Mouse (Mus musculus): Measurements from ENCODE around the gene Kat2a. TPM values are rescaled to one million over a fixed set of nuclear protein-coding genes. Genes with fewer than 3 reads are reported as not detected.

The Kat2a gene
- polyA plus RNA-seq, 1 experiment from 2014 or later: 50.6 TPM

DNA sequence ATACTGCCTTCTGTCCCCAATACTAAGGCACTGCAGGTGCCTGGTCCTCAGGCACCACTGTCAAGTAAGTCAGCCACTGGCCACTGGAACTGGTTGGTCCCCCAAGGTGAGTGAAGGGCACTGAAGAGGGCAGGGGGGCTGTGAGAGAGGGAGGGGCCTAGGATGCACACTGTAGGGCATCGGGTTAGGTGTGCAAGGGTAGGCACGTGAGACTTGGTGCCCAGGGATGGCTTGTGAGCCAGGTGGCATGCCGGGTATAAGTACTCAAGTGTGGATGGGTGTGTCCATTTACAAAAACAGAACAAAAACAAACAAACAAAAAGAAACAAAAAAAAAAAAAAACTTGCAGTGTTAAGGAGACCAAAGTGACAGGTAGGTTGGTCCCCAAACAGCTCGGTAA, 23.8 kb downstream of the Kat2a start:
- peaks cover 22% of the 10 kb centered on the region; the same call in 1 of the 2 replicates for H3K27me3 ChIP-seq (replicated peaks; ENCODE audit: control insufficient read depth, insufficient read depth, low read length)
- no peaks in the 10 kb centered on the region for H3K36me3 ChIP-seq (ENCODE audit: control insufficient read depth, insufficient read depth, low read length)
- ATAC-seq (ENCODE audit: low read depth) (no peak), DNase-seq (ENCODE audit: low spot score) (no peak)
- no peak overlapping the region for H3K27ac ChIP-seq (replicated peaks; ENCODE audit: low read depth, low read length)
- H3K4me3 ChIP-seq (ENCODE audit: low read depth, low read length): no peak overlapping the region
- H3K9me3 ChIP-seq (ENCODE audit: control insufficient read depth, low read length): no peaks in the 10 kb centered on the region
- no peak overlapping the region for H3K4me2 ChIP-seq (ENCODE audit: low read depth, low read length)
- 61% methylated on average over 4 of the region's 4 CpGs for WGBS
- no peak overlapping the region for H3K9ac ChIP-seq (ENCODE audit: low read depth, low read length)
- H3K4me1 ChIP-seq (ENCODE audit: control insufficient read depth, insufficient read depth, low read length): 0 out of 2 replicates have a peak, but pooled peaks cover 4% of the 10 kb centered on the region

DNA sequence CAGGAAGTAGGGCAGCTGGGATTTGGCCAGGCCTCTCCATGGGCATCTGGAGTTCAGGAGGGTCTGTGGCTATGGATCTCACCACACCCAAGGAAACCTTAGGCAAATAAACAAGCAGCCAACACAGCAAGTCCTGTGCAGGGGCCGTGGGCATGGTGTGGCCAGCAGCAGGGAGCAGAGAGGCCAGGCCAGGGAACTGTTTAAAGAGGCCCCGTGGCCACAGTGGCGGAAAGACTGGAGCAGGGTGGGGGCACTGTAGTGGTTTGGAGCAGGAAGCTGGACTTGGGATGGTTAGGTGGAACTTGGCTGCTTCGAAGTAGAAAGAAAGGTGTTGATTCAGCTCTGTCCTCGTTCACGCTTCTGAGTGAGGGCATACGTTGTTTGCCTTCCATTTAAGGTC, 25.0 kb downstream of the Kat2a start:
- WGBS: 69% methylated on average over 7 of the region's 7 CpGs
- H3K36me3 ChIP-seq (ENCODE audit: control insufficient read depth, insufficient read depth, low read length): no peaks in the 10 kb centered on the region
- no peak overlapping the region for H3K4me2 ChIP-seq (ENCODE audit: low read depth, low read length)
- H3K9ac ChIP-seq (ENCODE audit: low read depth, low read length): no peak overlapping the region
- peaks cover 15% of the 10 kb centered on the region; the same call in 1 of the 2 replicates for H3K27me3 ChIP-seq (replicated peaks; ENCODE audit: control insufficient read depth, insufficient read depth, low read length)
- H3K4me3 ChIP-seq (ENCODE audit: low read depth, low read length): no peak overlapping the region
- H3K9me3 ChIP-seq (ENCODE audit: control insufficient read depth, low read length): no peaks in the 10 kb centered on the region
- no peak overlapping the region for H3K27ac ChIP-seq (replicated peaks; ENCODE audit: low read depth, low read length)
- no peak for DNase-seq (ENCODE audit: low spot score)
- ATAC-seq (ENCODE audit: low read depth): peak; percentile 15; the same call in 1 of the 2 replicates
- no peaks in the 10 kb centered on the region for H3K4me1 ChIP-seq (ENCODE audit: control insufficient read depth, insufficient read depth, low read length)

DNA sequence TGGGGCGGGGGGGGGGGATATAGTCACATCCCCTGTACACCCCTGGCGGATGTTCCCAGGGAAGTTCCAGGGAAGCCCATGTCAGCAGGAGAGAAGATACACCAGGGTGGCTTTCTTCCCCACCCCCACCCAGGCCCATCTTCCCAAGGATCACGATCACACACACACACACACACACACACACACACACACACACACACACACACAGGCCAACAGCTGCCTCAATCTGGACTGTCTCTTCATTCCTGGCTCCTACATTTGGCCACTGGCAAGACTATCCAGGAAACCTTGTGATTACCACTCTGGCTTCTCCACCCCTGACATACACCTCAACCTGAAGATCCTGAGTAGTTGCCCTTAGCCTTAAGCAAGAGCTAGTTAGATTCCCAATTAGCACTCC, 26.9 kb downstream of the Kat2a start:
- no peaks in the 10 kb centered on the region for H3K27me3 ChIP-seq (replicated peaks; ENCODE audit: control insufficient read depth, insufficient read depth, low read length)
- H3K9ac ChIP-seq (ENCODE audit: low read depth, low read length): no peak overlapping the region
- H3K4me2 ChIP-seq (ENCODE audit: low read depth, low read length): no peak overlapping the region
- no peaks in the 10 kb centered on the region for H3K36me3 ChIP-seq (ENCODE audit: control insufficient read depth, insufficient read depth, low read length)
- DNase-seq (ENCODE audit: low spot score) (no peak), ATAC-seq (ENCODE audit: low read depth) (no peak)
- WGBS: 68% methylated on average over 2 of the region's 3 CpGs
- no peaks in the 10 kb centered on the region for H3K9me3 ChIP-seq (ENCODE audit: control insufficient read depth, low read length)
- H3K27ac ChIP-seq (replicated peaks; ENCODE audit: low read depth, low read length): no peak overlapping the region
- no peaks in the 10 kb centered on the region for H3K4me1 ChIP-seq (ENCODE audit: control insufficient read depth, insufficient read depth, low read length)
- no peak overlapping the region for H3K4me3 ChIP-seq (ENCODE audit: low read depth, low read length)

DNA sequence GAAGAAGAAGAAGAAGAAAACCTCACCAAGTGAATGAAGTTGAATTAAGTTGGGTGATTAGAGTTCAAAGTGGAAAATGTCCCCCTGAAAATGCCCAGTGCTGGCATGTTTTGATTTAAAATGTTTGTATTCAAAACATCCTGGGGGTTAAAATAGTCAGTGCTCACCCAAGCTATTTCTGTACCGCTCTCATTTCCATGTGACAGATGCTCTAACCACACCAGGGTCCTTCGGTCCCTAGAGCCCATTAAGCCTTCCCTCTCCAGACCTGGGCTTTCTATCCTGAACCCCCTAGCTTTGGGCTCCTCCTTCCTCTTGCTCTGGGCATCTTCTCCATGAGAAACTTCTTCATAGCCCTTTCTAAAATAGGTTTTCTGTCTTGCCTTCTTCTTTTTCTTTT, 28.2 kb downstream of the Kat2a start:
- 64% methylated on average over 2 of the region's 2 CpGs for WGBS
- Histone ChIP-seq H3K36me3 (ENCODE audit: control insufficient read depth, insufficient read depth, low read length) (no peaks in the 10 kb centered on the region), H3K4me1 (ENCODE audit: control insufficient read depth, insufficient read depth, low read length) (no peaks in the 10 kb centered on the region), H3K27ac (replicated peaks; ENCODE audit: low read depth, low read length) (no peak overlapping the region), H3K9ac (ENCODE audit: low read depth, low read length) (no peak overlapping the region), H3K4me2 (ENCODE audit: low read depth, low read length) (no peak overlapping the region), H3K4me3 (ENCODE audit: low read depth, low read length) (no peak overlapping the region), H3K27me3 (replicated peaks; ENCODE audit: control insufficient read depth, insufficient read depth, low read length) (no peaks in the 10 kb centered on the region), H3K9me3 (ENCODE audit: control insufficient read depth, low read length) (no peaks in the 10 kb centered on the region)
- DNase-seq (ENCODE audit: low spot score) (no peak), ATAC-seq (ENCODE audit: low read depth) (no peak)

DNA sequence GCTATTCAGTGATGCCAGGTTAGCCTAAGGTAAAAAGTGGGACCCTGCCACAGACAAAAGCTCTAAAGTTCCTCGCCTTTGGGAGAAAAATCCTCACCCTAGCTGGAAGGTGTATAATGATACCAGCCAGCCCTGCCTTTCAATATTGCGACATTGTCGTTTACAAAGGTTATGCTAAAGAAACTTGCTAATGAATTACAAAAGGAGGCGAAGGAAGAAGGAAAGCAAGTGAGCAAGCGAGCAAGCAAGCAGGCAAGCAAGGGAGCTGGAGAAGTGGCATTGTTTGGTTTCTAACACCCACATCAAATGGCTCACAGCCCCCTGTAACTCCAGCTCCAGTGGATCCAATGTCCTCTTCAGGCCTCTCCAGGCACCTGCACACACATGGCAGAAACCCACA, 29.7 kb downstream of the Kat2a start:
- WGBS: 75% methylated on average over 5 of the region's 5 CpGs
- Histone ChIP-seq H3K27me3 (replicated peaks; ENCODE audit: control insufficient read depth, insufficient read depth, low read length) (no peaks in the 10 kb centered on the region), H3K9me3 (ENCODE audit: control insufficient read depth, low read length) (no peaks in the 10 kb centered on the region), H3K4me3 (ENCODE audit: low read depth, low read length) (no peak overlapping the region), H3K36me3 (ENCODE audit: control insufficient read depth, insufficient read depth, low read length) (no peaks in the 10 kb centered on the region), H3K9ac (ENCODE audit: low read depth, low read length) (no peak overlapping the region), H3K27ac (replicated peaks; ENCODE audit: low read depth, low read length) (no peak overlapping the region), H3K4me1 (ENCODE audit: control insufficient read depth, insufficient read depth, low read length) (no peaks in the 10 kb centered on the region), H3K4me2 (ENCODE audit: low read depth, low read length) (no peak overlapping the region)
- ATAC-seq (ENCODE audit: low read depth) (no peak), DNase-seq (ENCODE audit: low spot score) (no peak)

DNA sequence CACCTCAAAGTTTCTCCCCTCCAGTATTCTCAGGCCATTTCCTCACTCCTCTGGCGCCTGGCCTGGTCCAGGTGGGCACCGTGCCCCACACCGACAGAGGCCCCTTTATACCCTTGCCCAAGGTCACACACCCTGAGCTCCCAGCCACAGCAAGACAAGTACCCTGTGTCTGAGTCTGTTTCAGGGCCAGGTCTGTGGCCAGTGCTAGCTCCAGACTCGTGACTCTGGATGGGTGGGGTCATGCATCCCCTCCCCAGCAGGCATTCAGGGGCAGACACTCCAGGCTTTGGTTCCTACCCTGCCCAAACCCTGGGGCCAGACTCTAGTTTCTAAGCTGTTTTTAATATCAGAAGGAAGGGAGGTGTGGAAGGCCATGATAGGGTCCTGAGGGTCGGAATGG, 30.4 kb downstream of the Kat2a start:
- Histone ChIP-seq H3K9me3 (ENCODE audit: control insufficient read depth, low read length) (no peaks in the 10 kb centered on the region), H3K4me3 (ENCODE audit: low read depth, low read length) (no peak overlapping the region), H3K4me2 (ENCODE audit: low read depth, low read length) (no peak overlapping the region), H3K4me1 (ENCODE audit: control insufficient read depth, insufficient read depth, low read length) (no peaks in the 10 kb centered on the region), H3K36me3 (ENCODE audit: control insufficient read depth, insufficient read depth, low read length) (no peaks in the 10 kb centered on the region), H3K27me3 (replicated peaks; ENCODE audit: control insufficient read depth, insufficient read depth, low read length) (no peaks in the 10 kb centered on the region), H3K9ac (ENCODE audit: low read depth, low read length) (no peak overlapping the region), H3K27ac (replicated peaks; ENCODE audit: low read depth, low read length) (no peak overlapping the region)
- ATAC-seq (ENCODE audit: low read depth): no peak
- WGBS: 87% methylated on average over 5 of the region's 5 CpGs
- DNase-seq (ENCODE audit: low spot score): no peak

DNA sequence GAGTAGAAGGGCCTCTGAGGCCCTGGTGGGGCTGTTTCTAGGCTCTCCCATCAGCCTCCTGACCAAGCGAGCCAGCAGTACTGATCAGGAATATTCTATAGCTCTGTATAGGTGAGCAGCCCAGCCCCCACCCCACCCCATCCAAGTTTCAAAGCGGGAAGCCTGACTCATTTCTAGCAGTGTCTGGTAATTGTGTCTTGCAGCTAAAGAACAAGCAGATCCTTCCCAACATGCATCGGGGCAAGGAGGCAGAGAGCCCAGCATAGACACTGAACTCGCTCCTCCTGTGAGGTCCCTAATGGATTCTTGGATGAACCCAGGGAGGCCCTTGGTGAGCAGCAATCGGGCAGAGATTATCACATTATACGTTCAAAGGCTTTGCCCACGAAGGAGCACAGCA, 34.5 kb downstream of the Kat2a start:
- Histone ChIP-seq H3K4me3 (ENCODE audit: low read depth, low read length) (no peak overlapping the region), H3K4me2 (ENCODE audit: low read depth, low read length) (no peak overlapping the region), H3K9me3 (ENCODE audit: control insufficient read depth, low read length) (no peaks in the 10 kb centered on the region), H3K4me1 (ENCODE audit: control insufficient read depth, insufficient read depth, low read length) (0 out of 2 replicates have a peak, but pooled peaks cover 4% of the 10 kb centered on the region), H3K9ac (ENCODE audit: low read depth, low read length) (no peak overlapping the region), H3K36me3 (ENCODE audit: control insufficient read depth, insufficient read depth, low read length) (no peaks in the 10 kb centered on the region), H3K27me3 (replicated peaks; ENCODE audit: control insufficient read depth, insufficient read depth, low read length) (no peaks in the 10 kb centered on the region), H3K27ac (replicated peaks; ENCODE audit: low read depth, low read length) (no peak overlapping the region)
- 47% methylated on average over 7 of the region's 7 CpGs for WGBS
- DNase-seq (ENCODE audit: low spot score) (no peak), ATAC-seq (ENCODE audit: low read depth) (no peak; the same call in 1 of the 2 replicates)

DNA sequence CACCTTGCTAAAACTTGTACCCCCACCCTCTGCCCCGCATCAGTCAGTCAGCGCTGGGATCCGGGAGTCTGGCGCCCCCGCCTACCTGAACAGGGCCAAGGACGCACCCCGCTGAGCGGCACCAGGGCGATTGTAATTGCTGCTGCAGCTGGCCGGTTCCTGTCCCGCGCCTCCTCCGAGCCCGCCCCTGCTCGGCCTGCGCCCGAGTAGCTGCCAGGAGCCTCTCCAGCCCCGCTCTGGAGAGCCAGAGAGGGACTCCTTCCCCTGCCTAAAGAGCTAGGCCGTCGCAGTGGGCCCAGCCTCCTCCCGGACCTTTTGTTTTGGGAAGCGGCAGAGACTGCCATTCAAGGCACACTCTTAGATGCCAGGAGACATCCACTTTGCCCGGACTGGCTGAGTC, 39.1 kb downstream of the Kat2a start:
- peak; percentile 48 for DNase-seq (ENCODE audit: low spot score)
- H3K4me3 ChIP-seq (ENCODE audit: low read depth, low read length): peak overlapping the region; percentile 19

DNA sequence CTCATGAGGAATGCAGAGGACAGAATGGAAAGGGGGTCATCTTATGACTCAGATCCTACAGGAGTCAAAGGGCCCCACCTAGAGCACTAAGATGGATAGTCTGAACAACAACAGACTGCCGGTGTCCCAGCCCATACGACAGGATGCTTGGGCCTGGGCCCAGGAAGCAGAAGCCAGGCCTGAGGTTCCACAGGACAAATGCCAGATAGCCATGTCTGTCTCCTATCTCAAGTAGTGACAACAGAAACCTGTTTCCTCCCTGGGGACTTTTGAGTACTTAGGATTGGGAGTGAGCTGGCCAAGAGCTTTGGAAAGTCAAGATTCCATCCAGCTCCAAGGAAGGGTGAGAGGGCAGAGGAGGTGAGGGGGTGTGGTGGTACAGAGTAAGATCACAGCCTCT, 40.3 kb downstream of the Kat2a start:
- no peak overlapping the region for H3K4me2 ChIP-seq (ENCODE audit: low read depth, low read length)
- H3K27ac ChIP-seq (replicated peaks; ENCODE audit: low read depth, low read length): no peak overlapping the region
- no peak overlapping the region for H3K4me3 ChIP-seq (ENCODE audit: low read depth, low read length)
- H3K9ac ChIP-seq (ENCODE audit: low read depth, low read length): no peak overlapping the region
- ATAC-seq (ENCODE audit: low read depth) (no peak), DNase-seq (ENCODE audit: low spot score) (no peak)
- WGBS: 93% methylated on average over 2 of the region's 2 CpGs
- H3K9me3 ChIP-seq (ENCODE audit: control insufficient read depth, low read length): no peaks in the 10 kb centered on the region
- H3K27me3 ChIP-seq (replicated peaks; ENCODE audit: control insufficient read depth, insufficient read depth, low read length): no peaks in the 10 kb centered on the region
- H3K36me3 ChIP-seq (ENCODE audit: control insufficient read depth, insufficient read depth, low read length): no peaks in the 10 kb centered on the region
- H3K4me1 ChIP-seq (ENCODE audit: control insufficient read depth, insufficient read depth, low read length): 0 out of 2 replicates have a peak, but pooled peaks cover 4% of the 10 kb centered on the region

More for the DNA sequence above, 39.1 kb downstream of the Kat2a start:
- peak overlapping the region; percentile 44 for H3K4me2 ChIP-seq (ENCODE audit: low read depth, low read length)
- H3K9ac ChIP-seq (ENCODE audit: low read depth, low read length): peak overlapping the region; percentile 62
- peak; percentile 74; the same call in 1 of the 2 replicates for ATAC-seq (ENCODE audit: low read depth)
- no peaks in the 10 kb centered on the region for H3K36me3 ChIP-seq (ENCODE audit: control insufficient read depth, insufficient read depth, low read length)
- H3K4me1 ChIP-seq (ENCODE audit: control insufficient read depth, insufficient read depth, low read length): 0 out of 2 replicates have a peak, but pooled peaks cover 4% of the 10 kb centered on the region
- no peaks in the 10 kb centered on the region for H3K9me3 ChIP-seq (ENCODE audit: control insufficient read depth, low read length)
- 3% methylated on average over 19 of the region's 23 CpGs for WGBS
- no peak overlapping the region for H3K27ac ChIP-seq (replicated peaks; ENCODE audit: low read depth, low read length)
- H3K27me3 ChIP-seq (replicated peaks; ENCODE audit: control insufficient read depth, insufficient read depth, low read length): no peaks in the 10 kb centered on the region

All from embryonic facial prominence, embryonic 14.5 days (tissue).